Mouse (Mus musculus) liver, embryonic 14.5 days (tissue): ENCODE results near the gene Gas2.

Experiments
- CTCF ChIP-seq: IDR thresholded peaks from 2 replicates; pipeline ENCODE4 v1.5.1; 2016; ENCODE audit warnings: antibody characterized with exemption, low read depth, control low read depth
- EP300 ChIP-seq: IDR thresholded peaks from 2 replicates; pipeline ENCODE4 v1.6.1; 2016; ENCODE audit warnings: antibody characterized with exemption, low read depth

DNA sequence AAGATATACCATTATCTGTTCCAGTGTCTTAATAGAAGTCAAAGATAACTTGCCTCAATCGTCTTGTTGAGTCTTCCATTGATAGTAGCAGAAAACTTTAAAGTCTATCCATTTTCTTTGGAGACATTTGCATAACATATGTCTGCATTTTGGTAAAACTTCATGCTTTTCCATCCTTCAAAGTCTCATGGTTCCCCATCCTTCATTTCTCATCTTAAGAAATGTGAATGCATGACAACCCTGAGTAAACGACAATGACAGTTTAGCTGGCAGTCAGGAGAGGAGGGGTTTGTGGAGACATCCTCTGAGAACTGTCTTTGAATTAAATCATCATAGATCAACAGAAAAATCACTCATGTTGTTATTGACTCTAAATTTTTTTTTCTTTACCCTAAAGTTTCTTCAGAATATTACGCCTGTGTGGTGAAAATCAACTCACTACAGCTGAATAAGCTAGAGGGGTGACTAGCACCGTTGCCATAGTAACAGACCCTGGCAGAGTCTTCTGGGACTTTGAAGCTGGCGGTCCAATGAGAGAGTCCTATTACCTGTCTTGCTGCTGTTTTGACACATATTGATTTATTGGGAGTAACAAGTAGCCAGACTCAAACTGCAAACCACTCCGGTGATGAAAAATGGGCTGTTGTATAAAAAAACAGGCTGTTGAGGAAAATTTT is 99.0 kb downstream of the Gas2 start:
- TF ChIP-seq EP300 (no peak), CTCF (no peak)
